Mouse (Mus musculus) retina, postnatal 1 day (tissue): Measurements from ENCODE around the gene F3.
A peak's percentile ranks its signal among the peaks of the same experiment; 100 is the strongest.
"Not testable (repeated sequence)": the region's sequence is repeated elsewhere in the genome, so short reads cannot be mapped to it uniquely, and the experiment has no call there.

Experiments
- DNase-seq: peaks from one replicate; pipeline ENCODE4 v3.0.0-alpha.2; 2012

F3 gene

DNA sequence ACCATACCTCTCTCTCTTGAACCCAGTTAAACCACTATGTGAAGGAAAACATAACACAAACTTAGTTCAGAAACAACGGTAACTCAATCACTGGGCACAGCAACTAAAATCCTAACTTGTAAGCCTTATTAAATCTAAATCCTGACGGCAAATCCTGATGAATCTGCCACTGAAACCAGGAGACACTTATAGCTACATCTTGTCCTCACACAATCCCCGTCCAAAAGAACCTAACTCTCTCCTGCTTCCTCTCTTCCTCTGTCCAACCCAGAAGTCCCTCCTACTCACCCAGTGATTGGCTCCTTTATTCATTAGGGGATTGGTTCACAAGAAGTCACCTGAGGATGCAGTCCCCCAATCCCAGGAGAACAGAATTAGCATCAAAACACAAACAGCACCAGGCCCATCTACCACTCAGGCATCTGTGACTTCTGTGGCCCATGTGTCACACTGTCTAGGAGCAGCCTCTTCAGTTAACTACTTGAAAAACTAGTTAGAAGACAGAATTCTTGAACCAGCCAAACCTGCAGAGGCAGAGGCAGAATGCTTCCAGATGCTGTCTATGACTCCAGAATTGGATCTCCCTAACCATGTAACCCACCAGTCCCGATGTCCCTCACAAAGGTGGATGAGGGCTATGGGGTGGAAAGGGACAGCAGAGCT, 18.0 kb downstream of the F3 start:
- DNase-seq = not testable (repeated sequence)

DNA sequence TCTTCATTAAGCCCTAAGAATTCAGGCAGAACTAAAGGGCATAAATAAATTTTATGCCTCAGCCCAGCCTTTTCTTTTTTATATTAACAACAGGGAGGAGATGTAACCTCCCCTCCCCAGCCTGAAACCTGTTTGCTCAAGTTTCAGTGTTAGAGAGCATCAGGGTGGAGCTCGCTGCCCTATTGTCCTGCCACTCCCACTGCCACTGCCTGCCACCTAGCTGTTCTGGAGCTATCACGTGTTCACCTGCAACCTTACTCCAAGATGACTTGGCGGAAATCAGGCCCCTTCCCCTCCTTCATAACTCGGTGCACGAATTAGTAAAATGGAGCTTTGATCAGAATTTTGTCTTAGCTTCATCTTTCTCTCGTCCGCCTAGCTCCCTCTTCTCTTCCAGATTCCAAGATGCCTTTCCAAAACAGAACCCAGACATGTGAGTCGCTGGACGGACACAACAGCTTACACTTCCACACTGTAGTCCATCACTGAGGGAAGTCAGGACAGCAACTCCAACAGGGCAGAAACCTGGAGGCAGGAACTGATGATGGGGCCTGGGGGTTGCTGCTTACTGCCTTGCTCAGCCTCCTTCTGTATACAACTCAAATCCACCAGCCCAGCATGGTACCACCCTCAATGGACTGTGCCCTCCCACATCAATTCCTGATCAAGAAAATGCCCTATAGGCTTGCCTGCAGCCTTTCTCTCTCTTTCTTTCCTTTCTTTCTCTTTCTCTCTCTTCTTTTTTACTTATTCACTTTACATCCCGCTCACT, 31.2 kb downstream of the F3 start:
- DNase-seq = not testable (repeated sequence)

DNA sequence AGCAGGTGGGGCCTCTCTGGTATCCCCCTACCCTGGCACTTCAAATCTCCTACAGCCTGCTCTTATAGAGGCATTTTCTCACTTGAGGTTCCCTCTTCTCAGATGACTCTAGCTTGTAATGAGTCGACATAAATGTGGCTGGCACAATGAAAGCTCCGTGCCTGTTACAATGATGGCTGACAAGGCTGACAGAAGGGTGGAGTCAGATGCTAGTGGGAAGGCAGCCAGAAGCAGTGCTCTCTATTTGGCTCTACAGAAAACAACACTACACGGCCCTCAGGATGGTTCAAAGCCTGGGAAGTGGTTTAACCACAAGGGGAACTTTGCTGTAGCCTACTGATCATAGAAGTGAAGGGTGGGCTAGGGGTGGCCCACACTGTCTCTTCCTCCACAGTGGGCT, 31.8 kb downstream of the F3 start:
- no peak for DNase-seq

DNA sequence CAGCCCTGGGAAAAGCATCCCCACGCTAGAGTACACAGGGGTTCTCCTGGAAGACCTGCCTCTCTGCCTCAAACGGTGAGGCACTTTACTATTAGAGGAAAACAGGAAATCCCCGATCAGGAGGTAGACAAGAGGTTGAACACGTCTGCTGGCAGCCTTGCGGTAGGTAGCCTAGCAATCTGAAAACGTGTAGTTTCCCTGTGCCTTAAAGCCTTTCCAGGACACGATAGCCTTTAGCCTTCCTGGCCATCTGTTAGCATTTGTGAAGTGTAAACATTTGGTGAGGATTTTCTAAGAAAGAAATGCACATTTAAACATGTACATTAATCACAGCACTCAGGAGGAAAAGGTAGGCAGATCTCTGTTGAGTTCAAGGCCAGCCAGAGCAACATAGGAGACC, 35.0 kb downstream of the F3 start:
- DNase-seq = no peak

DNA sequence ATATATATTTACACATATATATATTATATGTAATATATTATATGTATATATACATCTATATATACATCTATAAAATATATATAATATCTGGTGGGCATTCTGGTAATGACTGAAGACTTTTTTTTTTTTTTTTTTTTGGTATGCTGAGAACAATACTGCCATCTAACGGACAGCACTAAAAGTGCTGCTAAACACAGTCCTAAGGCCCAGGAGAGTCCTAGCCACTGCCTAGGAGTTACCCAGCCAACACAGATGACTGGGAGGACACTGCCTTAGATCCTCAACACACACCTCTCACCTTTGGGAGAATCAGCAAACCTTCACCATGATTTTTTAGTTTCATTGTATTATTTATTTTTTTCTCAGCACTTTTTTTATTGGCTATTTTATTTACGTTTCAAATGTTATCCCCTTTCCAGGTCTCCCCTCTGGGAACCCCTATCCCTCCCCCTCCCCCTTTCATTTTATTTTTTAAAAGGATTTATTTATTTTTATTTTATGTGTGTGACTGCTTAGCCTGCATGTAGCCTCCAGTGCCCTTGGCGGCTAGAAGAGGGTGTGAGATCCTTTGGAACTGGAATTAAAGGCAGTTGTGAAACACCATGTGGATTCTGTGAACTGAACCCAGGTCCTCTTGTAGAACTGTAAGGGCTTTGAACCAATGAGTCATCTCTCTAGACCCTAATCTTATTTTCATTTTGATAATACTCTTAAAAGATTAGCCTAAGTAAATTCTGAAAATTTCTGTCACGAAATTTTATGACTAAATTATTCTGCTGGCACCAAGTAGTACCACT, 38.9 kb downstream of the F3 start:
- peak; percentile 53 for DNase-seq

DNA sequence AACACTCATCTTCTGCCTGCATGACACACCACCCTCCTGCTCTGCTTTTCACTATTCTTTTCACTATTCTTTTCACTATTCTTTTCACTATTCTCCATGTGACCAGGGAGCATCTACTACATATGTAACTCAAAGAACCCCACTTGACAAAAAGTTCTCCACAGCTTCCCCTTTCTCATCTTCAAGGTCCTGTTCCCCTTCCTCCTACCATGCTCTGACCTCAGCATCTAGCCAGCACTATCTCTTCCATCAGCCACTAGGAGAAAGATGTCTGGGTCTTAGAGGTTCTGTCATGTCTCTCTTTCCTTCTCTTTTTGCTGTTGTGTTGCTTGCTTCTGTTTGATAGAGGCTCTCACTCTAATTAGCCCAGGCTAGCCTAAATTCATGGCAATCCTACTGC, 42.7 kb downstream of the F3 start:
- DNase-seq = no peak

DNA sequence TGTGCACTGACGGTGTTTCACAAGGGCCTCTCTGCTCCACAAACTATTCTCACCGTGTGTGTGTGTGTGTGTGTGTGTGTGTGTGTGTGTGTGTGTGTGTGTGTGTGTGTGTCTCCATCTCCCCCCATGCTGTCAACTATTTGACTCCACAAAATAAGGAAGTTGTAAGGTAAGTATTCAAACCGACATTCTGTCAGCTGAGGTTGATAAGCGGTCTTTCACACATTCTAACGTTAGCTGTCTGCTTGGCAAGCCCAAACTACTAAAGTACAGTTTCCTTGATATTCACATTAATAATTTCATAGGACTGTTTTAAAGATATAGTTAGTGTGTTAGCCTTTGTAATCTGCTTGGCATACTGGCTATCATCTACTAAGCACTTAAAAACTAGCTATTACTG, 43.5 kb downstream of the F3 start:
- no peak for DNase-seq

DNA sequence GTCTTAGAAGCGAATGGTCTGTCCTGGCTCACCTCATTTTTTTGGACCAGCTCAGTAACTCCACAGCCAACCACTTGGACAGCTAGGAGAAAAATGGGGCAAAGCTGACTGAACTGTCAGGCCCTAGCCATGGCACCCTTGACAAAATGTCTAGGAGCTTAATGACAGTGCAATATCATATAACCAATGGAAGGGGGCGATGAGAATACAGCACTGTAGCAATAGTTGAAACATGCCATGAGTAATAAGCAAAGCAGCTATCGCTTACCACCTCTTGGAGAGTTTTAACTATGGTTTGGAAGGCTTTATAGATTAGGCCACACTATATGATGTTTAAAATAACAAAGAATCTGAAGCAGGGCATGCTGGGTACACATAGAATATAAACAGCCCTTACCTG, 45.4 kb downstream of the F3 start:
- no peak for DNase-seq

DNA sequence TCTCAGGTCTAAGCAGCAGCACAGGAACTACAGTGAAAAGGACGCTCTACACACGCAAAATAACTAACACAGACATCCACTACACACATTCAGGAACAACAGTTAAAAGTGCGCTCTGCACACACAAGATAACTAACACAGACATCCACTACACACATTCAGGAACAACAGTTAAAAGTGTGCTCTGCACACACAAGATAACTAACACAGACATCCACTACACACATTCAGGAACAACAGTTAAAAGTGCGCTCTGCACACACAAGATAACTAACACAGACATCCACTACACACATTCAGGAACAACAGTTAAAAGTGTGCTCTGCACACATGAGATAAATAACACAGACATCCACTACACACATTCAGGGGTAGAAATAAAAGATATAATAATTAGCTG, 50.0 kb downstream of the F3 start:
- not testable (repeated sequence) for DNase-seq

DNA sequence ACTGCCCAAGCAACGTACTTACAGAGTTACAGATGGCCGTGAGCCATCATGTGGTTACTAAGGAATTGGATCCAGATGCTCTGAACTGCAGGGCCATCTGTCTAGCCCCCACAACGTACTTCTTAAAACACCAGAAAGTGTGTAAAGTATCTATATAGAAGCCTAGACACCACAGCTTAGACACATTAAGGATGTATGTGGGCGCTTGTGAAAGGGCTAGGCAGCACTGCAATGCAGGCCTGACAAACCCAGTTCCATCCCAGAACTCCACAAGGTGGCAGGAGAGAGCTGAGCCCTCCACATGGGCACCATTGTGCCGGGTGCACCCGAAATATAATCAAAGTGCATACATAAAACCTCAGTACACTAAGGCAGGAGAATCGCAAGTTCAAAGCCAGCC, 54.6 kb downstream of the F3 start:
- DNase-seq = peak; percentile 39

DNA sequence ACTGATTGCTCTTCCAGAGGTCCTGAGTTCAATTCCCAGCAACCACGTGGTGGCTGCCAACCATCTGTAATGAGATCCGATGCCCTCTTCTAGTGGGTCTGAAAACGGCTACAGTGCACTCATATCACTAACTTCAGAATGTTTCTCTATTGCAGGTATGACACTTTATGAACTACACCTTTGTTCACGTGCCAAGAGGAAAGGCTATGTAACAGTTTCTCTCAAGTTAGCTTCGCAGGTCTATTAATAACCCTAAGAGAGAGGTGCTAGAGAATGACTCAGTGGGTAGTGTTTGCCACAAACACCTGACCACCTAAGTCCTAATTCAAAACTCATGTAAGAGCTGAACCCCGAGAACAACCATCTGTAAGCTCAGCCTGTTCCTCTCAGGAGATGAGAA, 59.7 kb downstream of the F3 start:
- no peak for DNase-seq
